Mouse (Mus musculus) testis, postnatal 14 days (tissue): ENCODE measurements around the gene Uqcc2.
A peak's percentile ranks its signal among the peaks of the same experiment; 100 is the strongest.

Experiments used
- DNase-seq: peaks from one replicate; pipeline ENCODE4 v3.0.0; 2021; ENCODE audit warnings: low spot score

The Uqcc2 gene

GRCm38 (mm10) chr17:27123813-27124375, 9.8 kb downstream of the Uqcc2 start:
- DNase-seq: no peak

- DNase-seq: no peak
Observed at GRCm38 (mm10) chr17:27123103-27123502, 10.6 kb downstream of the Uqcc2 start.

- DNase-seq: no peak
Observed at GRCm38 (mm10) chr17:27122701-27123100, 11.0 kb downstream of the Uqcc2 start.

GRCm38 (mm10) chr17:27121781-27122180, 11.9 kb downstream of the Uqcc2 start:
- no peak for DNase-seq

- DNase-seq: no peak
Observed at GRCm38 (mm10) chr17:27121266-27121665, 12.4 kb downstream of the Uqcc2 start.

GRCm38 (mm10) chr17:27120561-27121024, 13.1 kb downstream of the Uqcc2 start:
- peak; percentile 59 for DNase-seq

- DNase-seq: no peak
Observed at GRCm38 (mm10) chr17:27119954-27120353, 13.8 kb downstream of the Uqcc2 start.

GRCm38 (mm10) chr17:27119540-27119895, 14.2 kb downstream of the Uqcc2 start:
- DNase-seq: no peak

GRCm38 (mm10) chr17:27118676-27119539, 14.8 kb downstream of the Uqcc2 start:
- DNase-seq: no peak

GRCm38 (mm10) chr17:27110072-27110471, 23.6 kb downstream of the Uqcc2 start:
- no peak for DNase-seq

GRCm38 (mm10) chr17:27107936-27108335, 25.8 kb downstream of the Uqcc2 start:
- DNase-seq: peak; percentile 69

GRCm38 (mm10) chr17:27106745-27107144, 27.0 kb downstream of the Uqcc2 start:
- DNase-seq: no peak

GRCm38 (mm10) chr17:27105698-27106470, 27.8 kb downstream of the Uqcc2 start:
- no peak for DNase-seq

- DNase-seq: no peak
Observed at GRCm38 (mm10) chr17:27101675-27102074, 32.0 kb downstream of the Uqcc2 start.

GRCm38 (mm10) chr17:27095690-27096089, 38.0 kb downstream of the Uqcc2 start:
- DNase-seq: no peak

GRCm38 (mm10) chr17:27090068-27090467, 43.6 kb downstream of the Uqcc2 start:
- DNase-seq: no peak

- DNase-seq: no peak
Observed at GRCm38 (mm10) chr17:27087426-27087825, 46.3 kb downstream of the Uqcc2 start.

- DNase-seq: peak; percentile 62
Observed at GRCm38 (mm10) chr17:27085676-27086075, 48.0 kb downstream of the Uqcc2 start.

- DNase-seq: no peak
Observed at GRCm38 (mm10) chr17:27083601-27084000, 50.1 kb downstream of the Uqcc2 start.

GRCm38 (mm10) chr17:27082796-27083195, 50.9 kb downstream of the Uqcc2 start:
- no peak for DNase-seq

- no peak for DNase-seq
Observed at GRCm38 (mm10) chr17:27081868-27082267, 51.8 kb downstream of the Uqcc2 start.

- DNase-seq: no peak
Observed at GRCm38 (mm10) chr17:27078499-27078898, 55.2 kb downstream of the Uqcc2 start.

GRCm38 (mm10) chr17:27077920-27078319, 55.8 kb downstream of the Uqcc2 start:
- peak; percentile 63 for DNase-seq
